Mouse (Mus musculus) forebrain, embryonic 15.5 days (tissue): ENCODE measurements around the gene Cwf19l2. TPM values are rescaled to one million over a fixed set of nuclear protein-coding genes. Genes with fewer than 3 reads are reported as not detected.
"Not testable (repeated sequence)": the region's sequence is repeated elsewhere in the genome, so short reads cannot be mapped to it uniquely, and the experiment has no call there.

Experiments
- ATAC-seq: fragments of 200-750 bp; cut with Nextera tagmentation; replicated peaks from 2 replicates; pipeline ENCODE4 v1.8.0; 2017; ENCODE audit warnings: mild to moderate bottlenecking, moderate TSS enrichment, moderate library complexity
- H3K27ac ChIP-seq: fragments of 300-500 bp; sonication (generic); replicated peaks from 2 replicates; pipeline ENCODE4 v1.5.1; 2015; ENCODE audit warnings: mild to moderate bottlenecking, inconsistent platforms
- H3K27me3 ChIP-seq: fragments of 300-500 bp; sonication (generic); 2 replicates; pipeline ENCODE4 v1.6.1; 2015; ENCODE audit warnings: inconsistent platforms
- H3K36me3 ChIP-seq: fragments of 300-500 bp; sonication (generic); 2 replicates; pipeline ENCODE4 v1.6.1; 2015; ENCODE audit warnings: mild to moderate bottlenecking, inconsistent platforms
- H3K4me1 ChIP-seq: fragments of 300-500 bp; sonication (generic); 2 replicates; pipeline ENCODE4 v1.6.1; 2015; ENCODE audit warnings: inconsistent platforms
- H3K4me2 ChIP-seq: fragments of 300-500 bp; sonication (generic); replicated peaks from 2 replicates; pipeline ENCODE4 v1.6.1; 2015; ENCODE audit warnings: mild to moderate bottlenecking, inconsistent platforms
- H3K4me3 ChIP-seq: fragments of 300-500 bp; sonication (generic); 2 replicates; pipeline ENCODE4 v1.5.1; 2015; ENCODE audit warnings: mild to moderate bottlenecking, inconsistent platforms
- H3K9ac ChIP-seq: fragments of 300-500 bp; sonication (generic); replicated peaks from 2 replicates; pipeline ENCODE4 v1.6.1; 2015; ENCODE audit warnings: mild to moderate bottlenecking, inconsistent platforms
- H3K9me3 ChIP-seq: fragments of 300-500 bp; sonication (generic); 2 replicates; pipeline ENCODE4 v1.6.1; 2016; ENCODE audit warnings: inconsistent platforms
- WGBS: fragments of 180-500 bp; shearing (Covaris S2); methylation state at CpG from one replicate; pipeline ENCODE4 v1.1.7; 2015; ENCODE audit warnings: mixed read lengths; 5-methylcytosine and 5-hydroxymethylcytosine counted together
- polyA plus RNA-seq: library from polyadenylated mRNA; unstranded; fragments of >200 nt; fragmentation: Nextera tagmentation; extraction: Ambion mirVana; gene quantifications from 2 replicates; pipeline ENCODE4 v1.2.1, GENCODE M21; 2015

The Cwf19l2 gene
- 11.5 and 11.8 TPM in 2 replicates for polyA plus RNA-seq

DNA sequence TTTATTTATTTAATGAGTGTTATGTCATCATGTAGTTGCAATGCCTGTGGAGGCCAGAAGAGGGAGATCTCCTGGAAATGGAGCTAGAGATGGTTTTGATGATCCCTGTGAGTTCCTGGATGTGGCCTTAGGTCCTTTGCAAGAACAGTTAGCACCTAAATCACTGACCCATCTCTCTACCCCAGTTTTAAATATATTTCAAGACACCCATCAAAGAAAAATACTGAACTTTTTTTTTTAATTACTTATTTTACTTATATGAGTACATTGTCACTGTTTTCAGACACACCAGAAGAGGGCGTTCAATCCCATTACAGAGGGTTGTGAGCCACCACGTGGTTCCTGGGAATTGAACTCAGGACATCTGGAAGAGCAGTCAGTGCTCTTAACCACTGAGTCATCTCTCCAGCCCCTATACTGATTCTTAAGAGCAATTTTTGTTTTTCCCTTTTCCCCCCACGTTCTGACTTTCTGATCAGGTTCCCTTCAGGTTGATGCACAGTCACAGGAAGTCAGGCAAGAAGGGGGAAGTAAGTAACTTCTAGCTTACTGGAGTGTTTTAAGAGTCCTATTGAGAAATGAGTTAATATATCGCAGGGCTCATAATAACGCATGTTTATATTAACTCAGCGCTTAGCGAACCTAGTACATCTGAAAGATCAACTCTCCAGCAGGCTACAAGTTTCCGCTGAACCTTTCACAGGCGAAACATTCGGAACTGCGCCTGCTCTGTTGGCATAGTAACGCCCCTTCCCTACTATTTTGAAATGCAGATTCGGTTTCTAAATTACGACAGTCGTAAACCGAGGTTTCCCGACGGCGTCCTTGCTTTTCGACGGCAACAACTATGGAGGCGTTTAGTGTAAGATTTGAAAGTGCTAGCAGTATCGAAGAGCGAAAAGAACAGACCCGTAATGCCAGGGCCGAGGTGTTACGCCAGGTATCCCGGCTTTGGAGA is at the start of gene Cwf19l2:
Gene Cwf19l2 (plus strand): TSS at position 342 of the 958 bp plus-strand sequence.
- no peaks in the 10 kb centered on the region for H3K36me3 ChIP-seq
- peak within 1 kb of the TSS; percentile 60 for H3K27ac ChIP-seq
- peak within 1 kb of the TSS; percentile 62 for H3K4me2 ChIP-seq
- no peaks in the 10 kb centered on the region for H3K27me3 ChIP-seq
- H3K4me1 ChIP-seq, result peaks cover 17% of the 10 kb centered on the region
- no peaks in the 10 kb centered on the region for H3K9me3 ChIP-seq
- ATAC-seq, result peak; percentile 96
- H3K9ac ChIP-seq, result peak within 1 kb of the TSS; percentile 53
- H3K4me3 ChIP-seq, result peak within 1 kb of the TSS; percentile 50
- WGBS, result under 1% methylated on average over 28 of the region's 28 CpGs

DNA sequence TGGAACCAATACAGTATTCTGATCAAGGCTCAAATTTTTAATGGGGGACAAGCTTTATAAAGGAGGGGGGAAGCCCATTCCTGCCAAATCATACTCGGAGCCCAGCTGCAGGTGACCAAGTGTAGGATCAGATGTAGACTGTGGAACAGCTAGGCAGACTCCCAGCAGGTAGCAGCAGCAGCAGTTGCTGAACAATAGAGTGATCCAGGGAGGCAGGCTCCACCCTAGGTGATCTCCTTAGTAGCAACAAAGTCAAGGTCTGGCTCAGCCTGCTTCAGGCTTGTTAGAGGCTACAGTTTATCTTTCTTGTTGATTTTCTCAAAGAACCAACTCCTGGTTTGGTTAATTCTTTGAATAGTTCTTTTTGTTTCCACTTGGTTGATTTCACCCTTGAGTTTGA is 27.1 kb upstream of the Cwf19l2 start:
- H3K27ac ChIP-seq, H3K27me3 ChIP-seq, H3K9me3 ChIP-seq, H3K4me2 ChIP-seq, H3K4me3 ChIP-seq, ATAC-seq, H3K4me1 ChIP-seq, H3K9ac ChIP-seq: not testable (repeated sequence)
- WGBS, result 35% methylated on average over 1 of the region's 1 CpGs
- peaks cover 17% of the 10 kb centered on the region for H3K36me3 ChIP-seq

DNA sequence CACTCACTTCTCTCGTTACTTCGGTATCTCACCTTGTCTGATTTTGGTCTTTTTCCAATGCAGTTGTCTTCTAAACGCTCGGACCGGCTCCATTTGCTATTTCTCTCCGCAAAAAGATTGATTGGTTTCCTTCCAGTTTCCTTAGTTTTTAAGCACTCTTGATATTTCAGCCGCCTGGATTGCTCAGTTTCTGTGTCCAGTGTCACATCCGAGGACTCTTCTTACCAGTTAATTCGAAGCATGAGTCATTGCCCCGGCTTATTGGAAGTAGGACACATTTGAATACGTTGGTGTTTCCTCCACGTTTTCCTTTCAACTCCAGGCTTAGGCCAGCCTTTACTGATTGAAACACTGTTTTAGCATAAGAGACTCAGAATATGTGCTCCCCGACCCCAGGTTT is 980 bp downstream of the Cwf19l2 start:
- Histone ChIP-seq H3K9me3 (no peaks in the 10 kb centered on the region), H3K9ac (peak overlapping the region; percentile 53), H3K27me3 (no peaks in the 10 kb centered on the region), H3K4me1 (peaks cover 17% of the 10 kb centered on the region), H3K36me3 (no peaks in the 10 kb centered on the region), H3K4me3 (peak overlapping the region; percentile 50), H3K27ac (peak overlapping the region; percentile 8; the same call in 1 of the 2 replicates), H3K4me2 (peak overlapping the region; percentile 62)
- ATAC-seq, result peak; percentile 17
- under 1% methylated on average over 13 of the region's 13 CpGs for WGBS

DNA sequence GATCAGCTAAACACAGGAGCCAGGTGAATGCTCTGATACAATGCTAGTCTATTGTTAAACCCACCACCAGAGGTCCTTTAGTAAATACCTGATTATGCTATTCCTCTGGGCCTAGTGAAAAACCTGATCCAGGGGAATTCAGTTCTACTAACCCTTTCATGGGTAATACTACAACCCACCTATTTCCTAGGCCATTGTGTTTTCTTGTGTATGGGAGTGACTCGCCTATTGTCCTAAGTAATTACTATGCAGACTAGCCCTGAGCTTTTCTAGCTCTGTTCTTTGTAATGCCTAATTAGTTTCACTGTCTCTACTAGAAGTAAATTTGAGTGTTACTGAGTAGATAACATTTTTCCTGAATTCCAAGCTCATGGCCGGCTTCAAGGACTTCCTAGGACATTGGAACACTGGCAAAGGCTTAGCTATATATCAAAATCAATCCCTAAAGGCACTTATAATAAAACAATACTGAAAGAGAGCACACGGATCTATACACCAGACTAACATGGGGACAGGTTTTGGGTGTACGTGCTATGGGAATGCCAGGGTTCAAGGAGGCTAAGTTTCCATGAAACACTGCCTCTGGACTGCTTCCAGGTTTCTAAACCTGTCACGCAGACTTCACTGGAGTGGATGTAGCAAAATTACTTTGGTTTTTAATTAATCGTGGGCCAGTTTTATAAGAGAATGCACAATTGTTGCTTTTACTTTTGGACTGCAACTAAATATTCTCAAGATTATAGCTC is 36.3 kb downstream of the Cwf19l2 start:
- H3K9me3 ChIP-seq, H3K27ac ChIP-seq: not testable (repeated sequence)
- WGBS, result 69% methylated on average over 6 of the region's 6 CpGs

DNA sequence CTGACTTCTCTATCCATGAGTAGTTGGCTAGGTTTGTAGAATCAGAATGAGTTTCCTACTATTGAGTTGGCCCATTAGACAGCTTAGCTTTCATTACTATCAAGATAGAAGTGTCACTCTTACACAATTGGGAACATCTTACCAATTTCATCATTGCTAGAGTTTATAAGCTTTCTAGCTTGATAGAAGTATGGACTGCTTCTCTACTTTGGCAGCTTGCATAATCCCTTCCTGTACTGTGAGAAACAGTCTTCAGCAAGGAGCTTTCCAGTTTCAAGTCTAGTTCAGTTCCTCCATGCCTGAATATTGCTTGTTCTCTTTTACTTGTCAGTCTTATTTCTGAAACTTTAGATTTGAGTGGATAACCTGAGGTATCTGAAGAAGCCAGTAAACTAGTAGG is 68.5 kb downstream of the Cwf19l2 start:
- Histone ChIP-seq H3K9me3 (no peaks in the 10 kb centered on the region), H3K27me3 (no peaks in the 10 kb centered on the region), H3K9ac (no peak overlapping the region), H3K4me3 (no peak overlapping the region), H3K4me2 (no peak overlapping the region), H3K36me3 (0 out of 2 replicates have a peak, but pooled peaks cover 6% of the 10 kb centered on the region), H3K27ac (no peak overlapping the region), H3K4me1 (no peaks in the 10 kb centered on the region)
- ATAC-seq, result no peak

More for the DNA sequence above, 36.3 kb downstream of the Cwf19l2 start:
- not testable (repeated sequence) for H3K27me3 ChIP-seq, H3K4me1 ChIP-seq, H3K36me3 ChIP-seq, H3K9ac ChIP-seq, ATAC-seq, H3K4me3 ChIP-seq, H3K4me2 ChIP-seq

DNA sequence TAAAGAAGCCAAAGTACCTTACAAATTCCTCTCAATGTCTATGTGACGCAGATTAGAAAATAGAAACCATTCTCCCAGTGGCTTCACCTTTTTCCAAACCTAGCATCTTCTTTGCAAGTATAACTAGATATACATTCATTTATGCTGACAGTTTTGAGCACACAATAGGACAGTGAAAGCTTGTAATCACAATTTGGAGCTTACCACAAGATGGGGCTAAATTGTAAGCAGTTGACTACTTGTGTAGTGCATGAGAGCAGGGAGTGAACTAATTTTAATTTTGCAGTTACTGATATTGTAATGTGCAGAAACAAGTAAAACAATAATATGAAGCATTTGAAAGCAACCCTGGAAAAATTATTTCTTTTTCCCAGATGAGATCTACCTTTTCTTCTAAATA is 115.3 kb downstream of the Cwf19l2 start:
- Histone ChIP-seq H3K4me1 (no peaks in the 10 kb centered on the region), H3K27me3 (no peaks in the 10 kb centered on the region), H3K27ac (no peak overlapping the region; the same call in 1 of the 2 replicates), H3K36me3 (no peaks in the 10 kb centered on the region), H3K4me2 (no peak overlapping the region), H3K4me3 (no peak overlapping the region), H3K9me3 (no peaks in the 10 kb centered on the region), H3K9ac (no peak overlapping the region)
- ATAC-seq, result peak; percentile 86
- WGBS, result 91% methylated on average over 1 of the region's 1 CpGs

DNA sequence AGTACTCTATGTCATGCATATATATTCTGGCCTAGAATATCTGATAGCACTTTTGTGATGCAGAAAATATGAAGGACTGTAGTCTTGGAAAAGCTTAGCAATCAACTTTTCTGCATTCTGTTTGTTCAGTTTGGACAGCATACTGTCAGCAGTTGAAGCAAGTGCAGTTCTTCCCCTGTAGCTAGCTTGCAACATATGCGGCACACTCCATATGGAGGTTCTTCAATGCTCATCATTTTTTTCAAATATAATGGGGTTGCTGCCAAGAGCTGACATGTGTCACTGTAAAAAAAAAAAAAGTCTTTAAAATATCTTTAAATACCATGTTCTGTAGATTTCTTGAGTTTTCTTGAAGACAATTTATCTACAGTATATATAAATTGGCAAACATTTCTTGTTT is 115.8 kb downstream of the Cwf19l2 start:
- no peak overlapping the region for H3K9ac ChIP-seq
- WGBS, result 40% methylated on average over 1 of the region's 1 CpGs
- no peak overlapping the region for H3K27ac ChIP-seq
- no peak overlapping the region for H3K4me3 ChIP-seq
- H3K36me3 ChIP-seq, result no peaks in the 10 kb centered on the region
- peak; percentile 94 for ATAC-seq
- no peaks in the 10 kb centered on the region for H3K9me3 ChIP-seq
- no peaks in the 10 kb centered on the region for H3K27me3 ChIP-seq
- H3K4me2 ChIP-seq, result no peak overlapping the region
- H3K4me1 ChIP-seq, result no peaks in the 10 kb centered on the region

DNA sequence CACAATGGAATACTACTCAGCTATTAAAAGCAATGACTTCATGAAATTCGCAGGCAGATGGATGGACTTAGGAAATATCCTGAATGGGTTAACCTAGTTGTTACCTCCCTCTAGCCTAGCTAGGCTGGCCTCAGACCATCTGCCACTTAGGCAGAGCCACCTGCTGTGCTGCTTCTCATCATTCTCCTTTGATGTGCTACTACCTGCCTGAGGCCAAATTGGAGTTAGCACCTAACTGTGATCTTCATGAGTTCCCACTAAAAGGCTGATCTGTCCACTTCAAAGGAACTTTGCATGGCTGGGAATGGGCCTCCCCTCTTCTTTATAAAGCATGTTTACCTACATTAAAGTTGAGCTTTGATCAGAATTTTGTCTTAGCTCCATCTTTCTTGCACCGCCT is 117.6 kb downstream of the Cwf19l2 start:
- no peaks in the 10 kb centered on the region for H3K4me1 ChIP-seq
- H3K36me3 ChIP-seq, result no peaks in the 10 kb centered on the region
- no peak for ATAC-seq
- no peak overlapping the region for H3K9ac ChIP-seq
- no peaks in the 10 kb centered on the region for H3K27me3 ChIP-seq
- WGBS, result 95% methylated on average over 2 of the region's 2 CpGs
- no peak overlapping the region for H3K4me3 ChIP-seq
- H3K4me2 ChIP-seq, result no peak overlapping the region
- no peaks in the 10 kb centered on the region for H3K9me3 ChIP-seq
- no peak overlapping the region for H3K27ac ChIP-seq

Other genes starting within 250 kb of the Cwf19l2 start
- 57.1 and 57.7 TPM in 2 replicates for gene Alkbh8, start 68.5 kb upstream of the Cwf19l2 start, polyA plus RNA-seq
- 3.4 and 4.4 TPM in 2 replicates for gene Gucy1a2, start 129.2 kb downstream of the Cwf19l2 start, polyA plus RNA-seq